Mouse (Mus musculus) forebrain, postnatal 0 days (tissue): ENCODE results near the gene E130309D02Rik. TPM values are rescaled to one million over a fixed set of nuclear protein-coding genes. Genes with fewer than 3 reads are reported as not detected.

Source experiments
- ATAC-seq: fragments of 200-750 bp; cut with Nextera tagmentation; 2 replicates; pipeline ENCODE4 v1.8.0; 2017; ENCODE audit warnings: mild to moderate bottlenecking, moderate library complexity
- DNase-seq: peaks from one replicate; pipeline ENCODE4 v3.0.0-alpha.2; 2015
- H3K27ac ChIP-seq: fragments of 300-500 bp; sonication (generic); 2 replicates; pipeline ENCODE4 v1.5.1; 2014; ENCODE audit warnings: low read depth, mild to moderate bottlenecking, antibody characterized with exemption, low read length, moderate library complexity, mixed read lengths
- H3K27me3 ChIP-seq: fragments of 300-500 bp; sonication (generic); 2 replicates; pipeline ENCODE4 v1.6.1; 2014; ENCODE audit warnings: mild to moderate bottlenecking, low read length, mixed read lengths; ENCODE audit not compliant: insufficient read depth
- H3K36me3 ChIP-seq: fragments of 300-500 bp; sonication (generic); 2 replicates; pipeline ENCODE4 v1.6.1; 2014; ENCODE audit warnings: mild to moderate bottlenecking, moderate library complexity; ENCODE audit not compliant: insufficient read depth
- H3K4me1 ChIP-seq: fragments of 300-500 bp; sonication (generic); 2 replicates; pipeline ENCODE4 v1.6.1; 2014; ENCODE audit warnings: antibody characterized with exemption; ENCODE audit not compliant: insufficient read depth
- H3K4me2 ChIP-seq: fragments of 300-500 bp; sonication (generic); 2 replicates; pipeline ENCODE4 v1.6.1; 2014; ENCODE audit warnings: low read depth, mild to moderate bottlenecking, moderate library complexity
- H3K4me3 ChIP-seq: fragments of 300-500 bp; sonication (generic); 2 replicates; pipeline ENCODE4 v1.5.1; 2014; ENCODE audit warnings: low read depth, low read length, mixed read lengths
- H3K9ac ChIP-seq: fragments of 300-500 bp; sonication (generic); 2 replicates; pipeline ENCODE4 v1.6.1; 2014; ENCODE audit warnings: mild to moderate bottlenecking
- H3K9me3 ChIP-seq: fragments of 300-500 bp; sonication (generic); 2 replicates; pipeline ENCODE4 v1.6.1; 2016; ENCODE audit warnings: low read length
- CTCF ChIP-seq: sonication (generic); IDR thresholded peaks from 2 replicates; pipeline ENCODE4 v1.5.1; 2016; ENCODE audit warnings: antibody characterized with exemption, control low read depth, low read depth
- WGBS: fragments of 180-500 bp; shearing (Covaris S2); extraction: QIAGEN DNeasy Blood & Tissue Kit; methylation state at CpG from one replicate; pipeline ENCODE4 v1.1.7; 2014; 5-methylcytosine and 5-hydroxymethylcytosine counted together
- polyA plus RNA-seq: library from polyadenylated mRNA; unstranded; fragments of >200 nt; fragmentation: Nextera tagmentation; extraction: Ambion mirVana; gene quantifications from 2 replicates; pipeline ENCODE4 v1.2.1, GENCODE M21; 2015
- total RNA-seq: library from RNA; depleted of rRNA; stranded (reverse); fragments of >200 nt; gene quantifications from 2 replicates; pipeline ENCODE4 v1.2.3, GENCODE M21; 2014

The E130309D02Rik gene
- total and polyA plus RNA-seq, 2 experiments from 2014 or later = 29.2 to 44.7 TPM

DNA sequence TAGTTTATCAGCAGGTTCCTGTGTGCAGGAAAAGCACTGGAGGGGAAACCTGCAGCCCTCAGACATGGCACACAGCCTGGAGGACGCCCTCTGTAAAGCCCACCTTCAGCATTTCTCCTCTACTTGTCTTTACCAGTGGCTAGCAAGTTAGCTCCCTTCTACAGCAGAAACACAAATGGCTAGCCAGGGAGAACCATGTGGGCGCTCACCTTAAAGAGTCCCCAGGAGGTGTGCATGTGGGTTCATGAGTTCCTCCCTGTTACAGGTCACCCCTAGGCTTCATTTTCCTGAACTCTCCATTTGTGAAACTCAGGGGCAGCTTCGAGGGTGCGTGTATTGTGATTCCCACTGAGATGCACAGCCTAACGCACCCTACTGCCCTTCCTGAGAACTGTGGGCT is 59.4 kb downstream of the E130309D02Rik start:
- Histone ChIP-seq H3K4me1 (no peaks in the 10 kb centered on the region), H3K9ac (no peak overlapping the region), H3K36me3 (peaks cover 63% of the 10 kb centered on the region), H3K4me2 (no peak overlapping the region), H3K9me3 (no peaks in the 10 kb centered on the region), H3K27ac (no peak overlapping the region), H3K27me3 (no peaks in the 10 kb centered on the region; the same call in 1 of the 2 replicates), H3K4me3 (no peak overlapping the region)
- ATAC-seq (no peak), DNase-seq (no peak)
- 91% methylated on average over 5 of the region's 5 CpGs for WGBS
- TF ChIP-seq CTCF = no peak

DNA sequence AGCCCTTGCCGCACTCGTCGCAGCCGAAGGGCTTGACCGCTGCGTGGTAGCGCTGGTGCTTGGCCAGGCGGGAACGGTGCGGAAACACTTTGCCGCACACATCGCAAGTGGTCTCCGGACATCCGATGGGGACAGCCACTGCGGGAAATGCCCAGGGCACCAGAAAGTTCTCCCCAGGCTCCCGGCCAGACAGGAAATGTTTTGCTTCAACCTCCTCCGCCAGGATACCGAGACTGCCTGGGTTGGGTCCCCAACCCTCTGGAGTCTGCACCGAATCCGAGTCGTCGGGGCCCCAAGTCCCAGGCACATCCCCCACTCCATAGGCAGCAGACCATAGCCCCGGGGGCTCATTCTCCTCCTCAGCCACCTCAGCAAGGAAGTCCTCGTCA is 60.0 kb downstream of the E130309D02Rik start:
- TF ChIP-seq CTCF = no peak
- no peak for ATAC-seq
- Histone ChIP-seq H3K36me3 (peaks cover 60% of the 10 kb centered on the region), H3K9me3 (no peaks in the 10 kb centered on the region), H3K4me1 (no peaks in the 10 kb centered on the region), H3K9ac (no peak overlapping the region), H3K4me2 (no peak overlapping the region), H3K4me3 (no peak overlapping the region), H3K27ac (no peak overlapping the region), H3K27me3 (no peaks in the 10 kb centered on the region; the same call in 1 of the 2 replicates)
- WGBS = 43% methylated on average over 24 of the region's 24 CpGs
- no peak for DNase-seq

DNA sequence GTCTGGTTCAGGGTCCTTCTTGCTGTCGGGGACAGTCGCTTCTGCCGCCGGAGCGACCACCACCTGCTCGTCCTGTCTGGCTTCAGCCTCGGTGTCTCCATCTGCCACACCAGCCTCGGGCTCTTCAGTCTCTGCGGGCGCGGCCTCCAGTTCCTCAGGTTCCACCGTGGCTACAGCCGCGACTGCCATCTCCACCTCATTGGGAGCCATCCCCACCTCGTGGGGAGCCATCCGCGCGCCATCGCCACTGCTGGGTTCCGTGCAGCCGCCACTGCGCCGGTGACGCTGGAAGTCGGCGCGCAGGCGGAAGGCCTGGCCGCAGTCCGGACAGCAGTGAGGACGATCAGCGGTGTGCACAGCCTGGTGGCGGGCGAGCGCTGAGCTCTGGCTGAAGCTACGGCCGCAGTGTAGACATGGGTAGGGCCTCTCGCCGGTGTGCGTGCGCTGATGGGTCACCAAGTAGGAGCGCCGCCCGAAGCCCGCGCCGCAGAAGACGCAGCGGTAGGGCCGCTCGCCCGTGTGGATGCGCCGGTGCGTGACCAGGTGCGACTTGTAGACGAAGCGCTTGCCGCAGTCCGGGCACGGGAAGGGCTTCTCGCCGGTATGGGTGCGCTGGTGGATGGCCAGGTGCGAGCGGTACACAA is 60.6 kb downstream of the E130309D02Rik start:
- peaks cover 55% of the 10 kb centered on the region for H3K36me3 ChIP-seq
- no peak for ATAC-seq
- no peaks in the 10 kb centered on the region for H3K9me3 ChIP-seq
- no peak overlapping the region; the same call in 1 of the 2 replicates for H3K4me2 ChIP-seq
- WGBS = 34% methylated on average over 66 of the region's 66 CpGs
- H3K9ac ChIP-seq = 0 out of 2 replicates have a peak overlapping the region, but pooled peaks have one; percentile 22
- H3K4me3 ChIP-seq = no peak overlapping the region
- no peaks in the 10 kb centered on the region for H3K4me1 ChIP-seq
- H3K27me3 ChIP-seq = no peaks in the 10 kb centered on the region; the same call in 1 of the 2 replicates
- peak; percentile 56 for DNase-seq
- TF ChIP-seq CTCF = no peak
- no peak overlapping the region for H3K27ac ChIP-seq

DNA sequence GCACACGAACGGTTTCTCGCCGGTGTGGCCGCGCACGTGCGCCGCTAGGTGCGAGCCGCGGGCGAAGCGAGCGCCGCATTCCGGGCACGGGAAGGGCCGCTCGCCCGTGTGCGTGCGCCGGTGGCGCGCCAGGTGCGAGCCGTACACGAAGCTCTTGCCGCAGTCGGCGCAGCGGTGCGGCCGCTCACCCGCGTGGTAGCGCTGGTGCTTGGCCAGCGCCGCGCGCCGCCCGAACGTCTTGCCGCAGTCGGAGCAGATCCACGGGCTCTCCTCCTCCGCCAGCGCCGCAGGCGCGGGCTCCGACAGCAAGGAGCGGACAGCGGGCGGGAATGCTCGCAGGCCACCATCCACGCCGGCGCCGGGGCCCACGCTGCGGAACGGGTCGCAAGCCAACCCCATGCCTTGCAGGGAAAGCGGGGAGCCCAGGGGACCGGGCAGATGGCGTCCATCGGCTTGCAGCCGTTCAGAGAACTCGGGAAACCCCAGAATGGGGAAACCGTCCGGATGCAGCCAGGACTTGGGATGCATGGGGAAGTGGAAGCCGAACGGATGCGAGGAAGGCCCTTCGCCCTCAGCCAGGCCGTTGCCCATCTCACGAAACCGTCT is 61.2 kb downstream of the E130309D02Rik start:
- Histone ChIP-seq H3K36me3 (peaks cover 53% of the 10 kb centered on the region), H3K9ac (peak overlapping the region; percentile 22), H3K4me3 (peak overlapping the region; percentile 28), H3K4me2 (peak overlapping the region; percentile 48), H3K27me3 (no peaks in the 10 kb centered on the region; the same call in 1 of the 2 replicates), H3K9me3 (no peaks in the 10 kb centered on the region), H3K4me1 (no peaks in the 10 kb centered on the region), H3K27ac (no peak overlapping the region)
- no peak for TF ChIP-seq CTCF
- ATAC-seq = peak; percentile 42
- DNase-seq = peak; percentile 74
- 11% methylated on average over 81 of the region's 81 CpGs for WGBS

DNA sequence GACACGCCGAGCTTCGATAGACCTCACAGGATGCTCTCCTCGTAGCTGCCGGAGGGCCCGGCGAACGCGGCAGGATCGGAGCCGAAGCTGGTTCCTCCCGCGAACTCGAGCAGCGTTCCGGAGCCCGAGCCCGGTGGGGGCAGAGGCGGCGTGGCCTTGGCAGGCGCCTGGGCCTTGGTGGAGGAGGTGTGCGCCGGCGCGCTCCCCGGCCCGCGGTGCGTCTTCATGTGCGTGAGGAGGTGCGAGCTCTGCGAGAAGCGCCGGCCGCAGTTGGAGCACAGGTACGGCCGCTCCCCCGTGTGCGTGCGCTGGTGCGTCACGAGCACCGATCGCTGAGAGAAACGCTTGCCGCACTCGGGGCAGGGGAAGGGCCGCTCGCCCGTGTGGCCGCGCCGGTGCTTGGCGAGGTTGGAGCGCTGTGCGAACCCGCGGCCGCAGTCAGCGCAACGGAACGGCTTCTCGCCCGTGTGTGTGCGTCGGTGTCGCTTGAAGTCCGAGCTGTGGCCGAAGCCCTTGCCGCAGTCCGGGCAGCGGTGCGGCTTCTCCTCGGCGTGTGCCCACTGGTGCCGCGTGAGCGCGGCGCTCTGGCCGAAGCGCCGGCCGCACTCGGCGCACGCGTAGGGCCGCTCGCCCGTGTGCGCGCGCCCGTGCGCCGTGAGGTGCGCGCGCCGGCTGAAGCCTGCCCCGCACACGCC is 61.8 kb downstream of the E130309D02Rik start:
- Histone ChIP-seq H3K9ac (peak overlapping the region; percentile 18; the same call in 1 of the 2 replicates), H3K4me3 (peak overlapping the region; percentile 28), H3K9me3 (no peaks in the 10 kb centered on the region), H3K4me1 (no peaks in the 10 kb centered on the region), H3K27me3 (no peaks in the 10 kb centered on the region; the same call in 1 of the 2 replicates), H3K4me2 (peak overlapping the region; percentile 48), H3K36me3 (peaks cover 58% of the 10 kb centered on the region), H3K27ac (no peak overlapping the region)
- 12% methylated on average over 94 of the region's 103 CpGs for WGBS
- peak; percentile 59 for DNase-seq
- peak; percentile 38 for ATAC-seq
- TF ChIP-seq CTCF = no peak

DNA sequence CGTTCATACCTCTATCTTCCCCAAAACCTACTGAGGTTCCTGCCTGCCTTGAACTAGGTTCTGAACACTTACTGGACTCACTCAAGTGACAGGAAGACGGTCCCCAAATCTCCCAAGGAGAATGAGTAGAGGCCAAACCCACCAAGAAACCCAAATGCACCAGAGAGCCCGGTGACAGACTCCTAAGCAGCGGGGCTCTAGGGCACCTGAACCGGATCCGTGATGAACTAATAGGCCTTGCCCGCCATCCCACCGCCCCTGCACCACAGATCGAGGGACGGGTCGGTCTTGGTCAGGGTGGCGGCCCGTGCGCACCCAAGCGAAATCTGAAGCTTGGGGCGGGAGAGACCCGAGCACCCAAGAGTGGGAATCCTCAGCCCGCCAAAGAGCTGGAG is 62.4 kb downstream of the E130309D02Rik start:
- no peak overlapping the region for H3K27ac ChIP-seq
- no peaks in the 10 kb centered on the region; the same call in 1 of the 2 replicates for H3K27me3 ChIP-seq
- 0 out of 2 replicates have a peak overlapping the region, but pooled peaks have one; percentile 18 for H3K9ac ChIP-seq
- no peak for DNase-seq
- H3K4me2 ChIP-seq = 0 out of 2 replicates have a peak overlapping the region, but pooled peaks have one; percentile 48
- peaks cover 64% of the 10 kb centered on the region for H3K36me3 ChIP-seq
- WGBS = 58% methylated on average over 18 of the region's 18 CpGs
- no peak for TF ChIP-seq CTCF
- no peaks in the 10 kb centered on the region for H3K9me3 ChIP-seq
- no peaks in the 10 kb centered on the region for H3K4me1 ChIP-seq
- H3K4me3 ChIP-seq = peak overlapping the region; percentile 28; the same call in 1 of the 2 replicates
- no peak for ATAC-seq
